9 mouse cellular contexts compared by ENCODE assay signal in genomic region chr3:30512459-30513030, GRCm38 (mm10). TPM values are rescaled to one million over a fixed set of nuclear protein-coding genes. Genes with fewer than 3 reads are reported as not detected.
DNase-seq lines count a peak whose midpoint lies in the region; ATAC-seq and TF ChIP-seq lines count a peak whose summit lies in the region.
"Had no signal": no experiment of that assay in that cellular context is flagged by ENCODE, and none has a peak within 500 bp of the region (broad histone marks: within the 10 kb centered on the region; RNA-seq: fewer than 3 reads in every experiment).

No protein-coding gene starts in this region.

- H3K9me3 ChIP-seq in heart, embryonic 13.5 days: no peaks in the 10 kb centered on the region
- no peaks in the 10 kb centered on the region for H3K9me3 ChIP-seq in lung, embryonic 14.5 days (ENCODE audit: low read depth, low read length)
- H3K9me3 ChIP-seq: neural tube, embryonic 12.5 days had no signal

- no peaks in the 10 kb centered on the region for H3K36me3 ChIP-seq in heart, embryonic 13.5 days
- H3K36me3 ChIP-seq in kidney, adult 2 months (ENCODE audit: control insufficient read depth, insufficient read depth, low read length): no peaks in the 10 kb centered on the region
- H3K36me3 ChIP-seq in lung, embryonic 14.5 days (ENCODE audit: insufficient read depth): no peaks in the 10 kb centered on the region
- H3K36me3 ChIP-seq: neural tube, embryonic 12.5 days had no signal

- H3K4me2 ChIP-seq in heart, embryonic 13.5 days: peak overlapping the region; percentile 74; the same call in 1 of the 2 replicates
- H3K4me2 ChIP-seq in lung, embryonic 14.5 days: peak overlapping the region; percentile 92

- DNase-seq in heart, adult 8-10 months (ENCODE audit: low spot score): no peak
- peak; percentile 50 for DNase-seq in embryo, embryonic 10.5 days (ENCODE audit: low spot score)
- DNase-seq in kidney, adult 2 months: peak; percentile 42
- peak; percentile 30 for DNase-seq in lung, embryonic 14.5 days
- no peak for DNase-seq in gastrocnemius, postnatal 4 days (ENCODE audit: low spot score in 2 of 2)
- no peak for DNase-seq in urinary bladder, adult 2 months (ENCODE audit: low spot score)
- DNase-seq in layer of hippocampus, adult 2 months (ENCODE audit: low spot score in 2 of 2): no peak

- no peak overlapping the region for H3K9ac ChIP-seq in heart, embryonic 13.5 days
- peak overlapping the region; percentile 70 for H3K9ac ChIP-seq in lung, embryonic 14.5 days
- H3K9ac ChIP-seq: neural tube, embryonic 12.5 days had no signal

- peaks cover 80% of the 10 kb centered on the region for H3K27me3 ChIP-seq in heart, embryonic 13.5 days (replicated peaks)
- peaks cover 6% of the 10 kb centered on the region for H3K27me3 ChIP-seq in kidney, adult 2 months (replicated peaks; ENCODE audit: control insufficient read depth, insufficient read depth, low read length)
- H3K27me3 ChIP-seq in lung, embryonic 14.5 days (ENCODE audit: insufficient read depth, low read length): peaks cover 57% of the 10 kb centered on the region

- H3K4me1 ChIP-seq in heart, embryonic 13.5 days: peaks cover 39% of the 10 kb centered on the region
- H3K4me1 ChIP-seq in kidney, adult 2 months (ENCODE audit: control insufficient read depth, insufficient read depth, low read length): peaks cover 2% of the 10 kb centered on the region; the same call in 1 of the 2 replicates
- peaks cover 4% of the 10 kb centered on the region; the same call in 1 of the 2 replicates for H3K4me1 ChIP-seq in lung, embryonic 14.5 days (ENCODE audit: insufficient read depth)

- no peak for TF ChIP-seq POLR2A in kidney, adult 2 months (IDR thresholded peaks at IDR 0.05; ENCODE audit: low read depth, low read length)

- ATAC-seq in heart, embryonic 13.5 days (ENCODE audit: extremely low read depth, insufficient number of reproducible peaks, low FRiP score, low TSS enrichment): no peak
- ATAC-seq in lung, embryonic 14.5 days (ENCODE audit: insufficient read depth): no peak

- 9% methylated on average over 12 of the region's 12 CpGs for WGBS in heart, embryonic 13.5 days
- 35% methylated on average over 12 of the region's 12 CpGs for WGBS in kidney, adult 2 months
- 16% methylated on average over 12 of the region's 12 CpGs for WGBS in lung, embryonic 14.5 days

- no peak overlapping the region for H3K4me3 ChIP-seq in heart, embryonic 13.5 days
- no peak overlapping the region for H3K4me3 ChIP-seq in kidney, adult 2 months (ENCODE audit: insufficient read depth, low read depth, low read length)
- peak overlapping the region; percentile 8; the same call in 1 of the 2 replicates for H3K4me3 ChIP-seq in lung, embryonic 14.5 days (ENCODE audit: low read depth, low read length)
- H3K4me3 ChIP-seq in layer of hippocampus, adult 2 months: no peak overlapping the region
- H3K4me3 ChIP-seq: neural tube, embryonic 12.5 days had no signal

- H3K27ac ChIP-seq in heart, embryonic 13.5 days (replicated peaks): no peak overlapping the region
- H3K27ac ChIP-seq in kidney, adult 2 months (ENCODE audit: insufficient read depth, low read depth, low read length): peak overlapping the region; percentile 67
- H3K27ac ChIP-seq in lung, embryonic 14.5 days (ENCODE audit: low read depth): peak overlapping the region; percentile 97
- no peak overlapping the region for H3K27ac ChIP-seq in layer of hippocampus, adult 2 months
- H3K27ac ChIP-seq: neural tube, embryonic 12.5 days had no signal

- no peak for TF ChIP-seq CTCF in kidney, adult 2 months (conservative IDR thresholded peaks at IDR 0.05; ENCODE audit: insufficient read depth, insufficient read length, low read depth, low read length)
- TF ChIP-seq CTCF in lung, embryonic 14.5 days (IDR thresholded peaks at IDR 0.05; ENCODE audit: low read depth): no peak
- no peak for TF ChIP-seq CTCF in layer of hippocampus, adult 2 months (conservative IDR thresholded peaks at IDR 0.05)

RNA-seq across cellular contexts. Expression of gene Mecom, which starts 35.3 kb away (rescaled TPM):
- polyA plus RNA-seq in heart, embryonic 13.5 days (2015; fragmentation: Nextera tagmentation; extraction: Ambion mirVana): 21.0 and 22.4 TPM in 2 replicates
- 10 to 100 TPM; 13.6 to 19.5 (median 16.5) TPM for total RNA-seq in heart, adult 8-10 months (2022)
- polyA plus RNA-seq in kidney, adult 2 months (2012; rRNA removed): 12.9 and 16.1 TPM in 2 replicates
- 74.0 and 77.5 TPM in 2 replicates for polyA plus RNA-seq in lung, embryonic 14.5 days (2014; fragmentation: Nextera tagmentation; extraction: Ambion mirVana)
- total RNA-seq in gastrocnemius, postnatal 4 days (2021): 10 to 100 TPM; 15.6 to 18.0 TPM
- 48.8 and 53.3 TPM in 2 replicates for polyA plus RNA-seq in urinary bladder, adult 2 months (2012; rRNA removed)
- total RNA-seq in layer of hippocampus, adult 2 months (2021): 1 to 10 TPM; 3.3 to 3.5 TPM

Comparison
In these comparisons a context has a peak if more than half of its experiments do, and no peak if none do; other contexts are left out.
1. H3K27ac ChIP-seq: peak in kidney, adult 2 months (single experiment) and lung, embryonic 14.5 days (single experiment); none in heart, embryonic 13.5 days (single experiment) and layer of hippocampus, adult 2 months (single experiment).
2. DNase-seq: peak in embryo, embryonic 10.5 days (single experiment), kidney, adult 2 months (single experiment) and lung, embryonic 14.5 days (single experiment); none in heart, adult 8-10 months (single experiment), gastrocnemius, postnatal 4 days (0 of 2), urinary bladder, adult 2 months (single experiment) and layer of hippocampus, adult 2 months (0 of 2).